Mouse (Mus musculus) spleen, embryonic (tissue): ENCODE measurements at regions not wholly inside any gene's neighbourhood (a gene's known extent, or its start where the extent isn't known, plus 50 kb on each side); places are given as distances from the start of the nearest gene placed in this dataset.

Source experiments
- CTCF ChIA-PET: fragments of 350-600 bp; sonication (Branson Sonifier 250); formaldehyde crosslinking; loops from one replicate; lab custom pipeline; 2022; lab: Charles Lee

- CTCF ChIA-PET = no interaction called here
Measured at GRCm38 (mm10) chr5:139598715-139599114, 55.4 kb downstream of the Uncx start.

DNA sequence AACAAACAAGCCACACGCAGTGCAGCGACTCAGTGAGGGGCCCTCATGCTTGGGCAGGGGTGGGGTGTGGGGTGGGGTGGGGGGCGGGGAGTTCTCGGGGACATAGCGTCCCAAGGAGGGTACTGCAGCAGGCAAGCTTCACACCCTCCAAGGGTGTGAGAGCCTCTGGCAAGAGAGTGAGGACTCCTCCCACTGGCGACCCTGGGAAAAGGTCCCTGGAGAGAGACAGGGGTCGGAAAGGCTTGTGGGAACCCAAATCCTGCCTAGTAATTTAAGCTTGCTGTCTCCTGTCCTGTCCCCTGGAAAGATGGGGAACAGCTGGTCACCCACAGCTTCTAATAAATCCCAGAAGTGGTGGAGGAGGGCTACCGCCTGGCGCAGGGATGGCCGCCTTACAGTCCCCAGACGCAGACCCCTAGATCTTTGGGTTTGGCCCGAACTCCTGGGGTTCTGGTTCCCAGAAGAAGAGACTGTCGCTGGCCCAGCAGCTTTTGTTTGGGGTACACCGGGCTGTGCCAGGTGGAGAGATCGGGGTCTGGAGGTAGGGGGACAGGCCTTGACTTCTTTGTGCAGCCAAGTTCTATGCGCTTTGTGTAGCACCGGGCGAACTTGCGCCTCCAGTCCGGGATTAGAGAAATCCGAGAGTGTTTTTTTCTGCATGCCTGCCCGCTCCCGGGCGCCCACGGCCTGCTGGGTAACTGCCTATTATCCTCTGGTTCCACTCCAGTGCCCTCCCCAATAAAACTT lies 56.1 kb downstream of the Uncx start:
- CTCF ChIA-PET = no interaction called here

- CTCF ChIA-PET = interaction anchor here (0.6 kb wide), 1 partner anchor 648 kb away, joined by 3 read pairs; no protein-coding TSS in a partner anchor
Measured at GRCm38 (mm10) chr5:139600213-139600612, 56.9 kb downstream of the Uncx start.

DNA sequence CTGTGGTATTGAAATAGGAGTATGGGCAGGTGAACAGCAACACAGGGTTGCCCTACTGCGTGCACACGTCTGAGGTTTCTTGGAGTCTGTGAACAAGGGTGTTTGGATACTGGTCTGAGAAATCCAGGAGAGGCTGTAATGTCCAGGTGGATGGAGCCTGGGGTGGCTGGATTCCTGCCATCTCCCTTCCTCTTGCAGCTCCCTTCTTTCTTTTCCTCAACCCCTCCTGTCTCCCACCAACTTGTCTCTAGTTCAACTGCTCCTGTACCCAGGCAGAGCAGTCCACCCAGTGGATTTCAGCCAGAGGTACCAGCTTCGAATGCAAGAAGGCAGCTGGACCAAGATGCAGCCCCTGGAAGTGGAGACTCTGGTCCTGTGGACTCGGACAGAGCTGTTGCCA lies 59.6 kb downstream of the Uncx start:
- CTCF ChIA-PET = no interaction called here

DNA sequence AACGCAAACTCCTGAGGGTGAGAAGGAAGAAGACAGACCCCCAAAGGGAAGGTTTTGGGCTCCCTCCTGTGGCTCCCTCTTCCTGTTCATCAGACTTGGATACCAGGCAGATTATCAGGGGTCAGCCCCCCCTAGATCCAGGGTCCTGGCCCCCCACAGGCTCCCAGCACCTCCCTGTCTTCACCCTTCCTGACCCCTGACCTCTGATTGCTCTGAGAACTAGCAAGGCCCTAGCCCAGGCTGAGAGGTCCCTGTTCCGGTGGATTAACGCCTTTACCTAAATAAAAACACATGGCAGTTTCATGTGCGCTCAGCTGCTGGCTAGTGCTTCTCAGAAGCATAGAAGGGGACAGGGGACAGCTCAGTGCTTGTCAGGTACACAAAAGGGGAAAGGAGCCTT lies 60.2 kb downstream of the Uncx start:
- CTCF ChIA-PET = no interaction called here

DNA sequence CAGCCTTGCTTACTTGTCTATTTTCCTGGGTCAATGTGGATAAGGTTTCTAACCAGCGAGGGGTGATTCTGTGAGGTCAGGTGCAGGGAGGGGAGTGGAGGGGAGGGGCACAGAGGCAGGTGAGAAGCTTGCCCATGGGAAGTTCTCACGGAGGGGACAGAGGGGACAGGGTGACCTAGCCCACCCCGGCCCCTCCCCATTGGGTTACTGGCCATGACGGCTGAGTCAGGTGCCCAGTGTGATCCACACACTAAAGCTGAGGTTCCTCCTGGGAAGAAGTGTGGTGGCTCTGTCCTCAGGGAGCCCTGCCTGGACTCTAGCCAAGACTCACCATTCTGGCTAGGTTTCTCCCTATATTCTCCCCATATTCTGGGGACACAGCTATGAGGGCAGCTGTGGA lies 61.0 kb downstream of the Uncx start:
- CTCF ChIA-PET = no interaction called here

- CTCF ChIA-PET = no interaction called here
Measured at GRCm38 (mm10) chr5:139610610-139611520, 67.6 kb downstream of the Uncx start.

- CTCF ChIA-PET = no interaction called here
Measured at GRCm38 (mm10) chr5:139612224-139612623, 68.9 kb downstream of the Uncx start.

DNA sequence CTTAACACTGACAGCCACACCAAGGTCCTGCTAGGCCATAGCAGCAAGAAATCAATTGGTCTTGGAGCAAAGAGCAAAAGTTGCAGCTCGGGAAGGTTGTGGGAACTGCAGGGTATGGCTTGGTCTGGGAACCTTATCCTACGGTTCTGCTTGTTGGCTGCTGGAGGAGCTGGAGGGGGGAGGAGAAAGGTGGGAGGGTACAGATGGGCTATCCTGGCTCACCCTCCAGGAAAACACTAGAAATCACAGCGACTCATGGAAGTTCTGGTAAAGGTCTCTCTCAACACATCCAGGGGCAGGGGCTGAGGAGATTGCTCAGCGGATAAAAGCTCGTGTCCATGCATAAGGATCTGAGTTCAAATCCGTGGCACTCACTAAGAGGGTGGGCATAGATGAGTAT lies 69.4 kb downstream of the Uncx start:
- CTCF ChIA-PET = no interaction called here

GRCm38 (mm10) chr5:139613601-139614000 lies 70.3 kb downstream of the Uncx start:
- CTCF ChIA-PET = no interaction called here

- CTCF ChIA-PET = no interaction called here
Measured at GRCm38 (mm10) chr5:139619301-139620161, 76.2 kb downstream of the Uncx start.

DNA sequence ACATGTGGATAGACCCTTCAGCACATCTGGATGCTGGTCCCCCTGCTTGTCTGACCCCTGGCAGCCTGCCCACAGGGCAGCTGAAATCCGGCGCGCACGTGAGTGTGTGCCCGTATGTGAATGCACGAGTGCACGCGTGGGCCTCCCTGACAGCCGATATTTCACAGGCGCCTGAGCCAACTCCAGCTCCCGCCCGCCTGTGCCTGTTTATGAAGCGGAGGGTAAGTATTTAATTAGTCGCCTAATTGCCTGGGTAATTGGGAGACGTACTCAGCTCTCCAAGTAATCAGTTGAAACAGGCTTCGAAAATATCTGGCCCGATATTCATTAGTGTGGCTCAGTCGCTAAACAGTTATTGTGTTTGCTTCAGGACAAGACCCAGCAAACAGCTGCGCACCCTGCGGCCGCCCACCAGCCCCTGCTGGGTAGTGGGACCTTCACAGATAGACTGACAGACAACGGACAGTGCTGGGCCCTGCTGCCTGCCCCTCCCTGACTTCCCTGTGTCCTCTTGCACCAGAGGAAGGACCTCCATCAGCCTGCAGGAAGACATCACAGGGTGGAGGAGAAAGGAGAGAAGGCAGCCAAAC lies 82.7 kb downstream of the Uncx start:
- CTCF ChIA-PET = no interaction called here

- CTCF ChIA-PET = no interaction called here
Measured at GRCm38 (mm10) chr5:139627552-139627951, 84.3 kb downstream of the Uncx start.

DNA sequence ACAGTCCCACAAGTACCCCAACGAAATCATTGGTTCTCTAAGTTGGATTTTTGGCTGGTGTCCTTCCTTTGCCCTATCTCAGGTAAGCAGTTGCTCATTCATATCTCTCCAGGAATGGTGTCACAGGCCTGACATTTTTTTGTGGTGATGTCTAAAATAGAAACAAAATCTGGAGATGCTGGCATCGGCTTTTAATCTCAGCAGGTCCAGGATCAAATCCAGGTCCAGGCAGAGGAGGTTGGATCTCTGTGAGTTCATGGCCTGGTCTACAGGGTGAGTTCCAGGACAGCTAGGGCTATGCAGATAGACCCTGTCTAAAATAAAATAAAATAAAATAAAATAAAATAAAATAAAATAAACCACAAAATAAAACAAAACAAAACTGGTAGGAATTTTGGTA lies 93.7 kb downstream of the Uncx start:
- CTCF ChIA-PET = no interaction called here

DNA sequence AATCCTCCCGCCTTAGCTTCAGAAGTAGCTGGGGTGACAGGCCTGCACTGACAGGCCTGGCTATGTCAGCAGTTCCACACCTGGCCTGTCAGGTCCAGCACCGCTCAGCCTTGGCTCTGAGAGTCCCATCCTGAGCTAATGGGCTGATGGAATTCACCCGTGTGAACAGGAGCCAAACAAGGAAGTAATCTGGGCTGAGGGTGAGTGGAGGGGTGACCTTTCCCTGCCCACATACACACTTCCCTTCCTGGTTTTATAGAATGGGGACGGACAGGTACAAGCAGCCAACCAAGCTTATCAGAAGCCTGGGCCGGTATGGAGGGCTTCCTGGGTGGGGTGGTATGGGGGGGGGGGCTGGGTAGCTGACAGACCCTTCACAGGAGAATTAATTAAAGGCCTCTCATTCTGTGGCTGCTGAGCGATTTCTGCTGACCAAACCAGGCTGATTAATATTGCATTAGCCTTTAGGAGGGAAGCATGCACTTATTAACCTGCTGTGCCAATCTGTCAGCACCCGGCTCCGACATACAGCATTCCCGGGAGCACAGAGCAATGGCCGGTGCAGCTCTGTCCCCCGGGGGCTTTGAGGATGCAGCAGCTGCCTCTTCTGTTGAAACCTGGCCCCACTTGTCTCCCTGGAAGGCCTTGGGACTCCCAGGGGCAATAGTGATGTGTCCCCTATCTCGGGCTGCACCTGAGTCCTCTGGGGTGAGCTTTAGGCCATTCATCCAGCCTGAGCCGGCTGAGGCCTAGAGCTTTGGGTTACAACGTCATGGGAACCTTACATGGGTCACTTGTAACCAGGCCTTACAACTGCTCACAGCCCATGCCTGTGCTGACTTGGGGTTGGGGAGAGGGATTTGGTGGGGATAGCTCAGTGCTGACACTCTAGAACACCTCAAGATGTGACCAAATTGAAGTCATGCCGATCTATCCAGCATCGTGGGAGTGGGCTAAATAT lies 95.2 kb downstream of the Micall2 start:
- CTCF ChIA-PET = no interaction called here

GRCm38 (mm10) chr5:139644816-139645215 lies 91.3 kb downstream of the Micall2 start:
- CTCF ChIA-PET = no interaction called here

DNA sequence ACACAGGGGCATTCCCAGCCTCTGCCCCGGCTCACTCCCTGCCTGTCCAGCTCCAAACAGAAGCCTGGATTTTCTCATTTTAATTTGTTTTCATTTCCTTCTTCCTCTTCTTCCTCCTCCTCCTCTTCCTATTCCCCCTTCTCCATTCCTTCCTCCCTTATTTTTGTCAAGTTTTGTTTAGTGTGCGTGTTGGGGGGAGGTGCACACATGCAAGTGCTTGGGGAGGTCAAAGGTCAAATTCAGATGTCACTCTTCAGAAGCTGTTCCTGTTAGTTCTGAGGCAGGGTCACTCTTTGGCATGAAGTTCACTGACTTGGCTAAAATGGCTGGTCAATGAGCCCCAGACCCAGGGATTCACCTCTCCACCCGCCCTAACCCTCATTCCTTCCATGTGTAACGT lies 85.1 kb downstream of the Micall2 start:
- CTCF ChIA-PET = no interaction called here
